9 mouse cellular contexts compared by ENCODE assay signal in the genomic region with DNA sequence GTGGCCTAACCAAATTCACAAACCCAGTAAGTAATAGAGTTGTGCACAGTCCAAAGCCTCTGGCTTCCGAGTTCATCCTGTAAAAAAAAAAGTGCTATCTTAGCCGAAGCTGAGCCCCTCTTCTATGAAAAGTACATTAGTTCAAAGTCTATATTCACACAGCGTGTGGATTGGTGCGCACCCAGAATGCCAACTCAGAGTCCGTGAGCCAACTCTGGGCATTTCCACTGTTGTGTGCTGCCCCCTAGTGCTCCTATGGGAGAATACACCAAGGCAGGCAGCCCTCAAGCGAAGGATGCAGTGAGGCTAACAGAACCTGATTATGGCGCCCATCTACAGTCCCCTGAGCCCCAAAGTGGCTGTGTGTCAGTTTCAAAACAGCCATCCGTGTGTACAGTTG. TPM values are rescaled to one million over a fixed set of nuclear protein-coding genes. Genes with fewer than 3 reads are reported as not detected.
DNase-seq lines count a peak whose midpoint lies in the region; ATAC-seq and TF ChIP-seq lines count a peak whose summit lies in the region.
"Had no signal": no experiment of that assay in that cellular context is flagged by ENCODE, and none has a peak within 500 bp of the region (broad histone marks: within the 10 kb centered on the region; RNA-seq: fewer than 3 reads in every experiment).

No protein-coding gene starts in this region.

- peaks cover under 1% of the 10 kb centered on the region; the same call in 1 of the 2 replicates for H3K4me1 ChIP-seq in kidney, adult 2 months (ENCODE audit: control insufficient read depth, insufficient read depth, low read length)
- H3K4me1 ChIP-seq in limb, embryonic 14.5 days (ENCODE audit: control insufficient read depth, insufficient read depth, low read length): no peaks in the 10 kb centered on the region
- no peaks in the 10 kb centered on the region for H3K4me1 ChIP-seq in neural tube, embryonic 11.5 days (ENCODE audit: control insufficient read depth, insufficient read depth, low read length)

- peaks cover 8% of the 10 kb centered on the region for H3K27me3 ChIP-seq in C2C12 (ENCODE audit: control insufficient read depth, insufficient read depth, insufficient read length)
- no peaks in the 10 kb centered on the region for H3K27me3 ChIP-seq in kidney, adult 2 months (replicated peaks; ENCODE audit: control insufficient read depth, insufficient read depth, low read length)
- peaks cover 4% of the 10 kb centered on the region; the same call in 1 of the 2 replicates for H3K27me3 ChIP-seq in limb, embryonic 14.5 days (ENCODE audit: control insufficient read depth, insufficient read depth, low read length)
- peaks cover 6% of the 10 kb centered on the region for H3K27me3 ChIP-seq in neural tube, embryonic 11.5 days (ENCODE audit: control insufficient read depth, insufficient read depth, low read length)

- TF ChIP-seq CTCF in C2C12 (IDR thresholded peaks at IDR 0.05; ENCODE audit: control insufficient read depth, insufficient read depth, insufficient read length): peak; percentile 79
- TF ChIP-seq CTCF in kidney, adult 2 months (conservative IDR thresholded peaks at IDR 0.05; ENCODE audit: insufficient read depth, insufficient read length, low read depth, low read length): peak; percentile 98; the same call in 1 of the 2 replicates

- 11% methylated on average over 8 of the region's 8 CpGs for WGBS in kidney, adult 2 months
- 9% methylated on average over 8 of the region's 8 CpGs for WGBS in limb, embryonic 14.5 days
- WGBS in neural tube, embryonic 11.5 days: 14% methylated on average over 8 of the region's 8 CpGs

- H3K4me2 ChIP-seq in limb, embryonic 14.5 days (replicated peaks; ENCODE audit: low read depth, low read length, severe bottlenecking): no peak overlapping the region
- no peak overlapping the region for H3K4me2 ChIP-seq in neural tube, embryonic 11.5 days (ENCODE audit: low read depth)

- TF ChIP-seq POLR2A in kidney, adult 2 months (IDR thresholded peaks at IDR 0.05; ENCODE audit: low read depth, low read length): no peak
- no peak for TF ChIP-seq POLR2A in limb, embryonic 14.5 days (IDR thresholded peaks at IDR 0.05; ENCODE audit: borderline replicate concordance, extremely low read depth, insufficient read depth, insufficient read length)

- H3K27ac ChIP-seq in kidney, adult 2 months (ENCODE audit: insufficient read depth, low read depth, low read length): peak overlapping the region; percentile 66; the same call in 1 of the 2 replicates
- no peak overlapping the region for H3K27ac ChIP-seq in limb, embryonic 14.5 days (replicated peaks; ENCODE audit: low read depth, low read length)
- H3K27ac ChIP-seq in neural tube, embryonic 11.5 days (ENCODE audit: low read depth, low read length): no peak overlapping the region

- no peaks in the 10 kb centered on the region for H3K9me3 ChIP-seq in limb, embryonic 14.5 days (ENCODE audit: control insufficient read depth, low read length)
- H3K9me3 ChIP-seq in neural tube, embryonic 11.5 days (ENCODE audit: control insufficient read depth, low read length): no peaks in the 10 kb centered on the region

- H3K79me2 ChIP-seq in C2C12 (ENCODE audit: control insufficient read depth, insufficient read depth): no peaks in the 10 kb centered on the region

- H3K36me3 ChIP-seq in C2C12 (ENCODE audit: control insufficient read depth, insufficient read depth): no peaks in the 10 kb centered on the region
- no peaks in the 10 kb centered on the region for H3K36me3 ChIP-seq in kidney, adult 2 months (ENCODE audit: control insufficient read depth, insufficient read depth, low read length)
- H3K36me3 ChIP-seq in limb, embryonic 14.5 days (ENCODE audit: control insufficient read depth, insufficient read depth, low read length): no peaks in the 10 kb centered on the region
- no peaks in the 10 kb centered on the region for H3K36me3 ChIP-seq in neural tube, embryonic 11.5 days (ENCODE audit: control insufficient read depth, insufficient read depth, low read length)

- no peaks in the 10 kb centered on the region for H3K79me3 ChIP-seq in C2C12 (ENCODE audit: low read depth)

- H3K4me3 ChIP-seq in C2C12 (ENCODE audit: insufficient read depth, poor library complexity, severe bottlenecking): no peak overlapping the region
- no peak overlapping the region for H3K4me3 ChIP-seq in kidney, adult 2 months (ENCODE audit: insufficient read depth, low read depth, low read length)
- H3K4me3 ChIP-seq in limb, embryonic 14.5 days (replicated peaks; ENCODE audit: low read length): no peak overlapping the region
- H3K4me3 ChIP-seq in neural tube, embryonic 11.5 days (ENCODE audit: low read depth, low read length): no peak overlapping the region

- DNase-seq in ZHBTc4 (ENCODE audit: low read depth, low spot score): peak; percentile 86
- DNase-seq in cerebellum, postnatal 36 days: peak; percentile 85 to 88
- peak; percentile 80 for DNase-seq in gastrocnemius, adult 18-20 months (ENCODE audit: low spot score)
- DNase-seq in kidney, adult 2 months: peak; percentile 91
- peak; percentile 43 for DNase-seq in limb, embryonic 14.5 days (ENCODE audit: low spot score)
- peak; percentile 70 for DNase-seq in neural tube, embryonic 11.5 days (ENCODE audit: low spot score)
- peak; percentile 79 for DNase-seq in testis, postnatal 10 days (ENCODE audit: low spot score)

- no peak overlapping the region for H3K9ac ChIP-seq in limb, embryonic 14.5 days (ENCODE audit: low read depth, low read length, severe bottlenecking)
- no peak overlapping the region for H3K9ac ChIP-seq in neural tube, embryonic 11.5 days (ENCODE audit: low read length)

- H3ac ChIP-seq in C2C12 (ENCODE audit: control insufficient read depth, insufficient read length, low read depth): no peak overlapping the region

- ATAC-seq in limb, embryonic 14.5 days (ENCODE audit: low FRiP score, low read depth): peak; percentile 55; the same call in 1 of the 2 replicates
- no peak for ATAC-seq in neural tube, embryonic 11.5 days (ENCODE audit: insufficient read depth, low FRiP score, low TSS enrichment)

TF ChIP-seq in C2C12, 6 proteins besides CTCF, POLR2A, EP300 and RAD21:
- TF ChIP-seq MYOD1 (IDR thresholded peaks at IDR 0.05; ENCODE audit: control insufficient read depth, insufficient read length, low read depth) (no peak), MAX (IDR thresholded peaks at IDR 0.05) (no peak), USF1 (IDR thresholded peaks at IDR 0.05; ENCODE audit: low read depth) (no peak), FOSL1 (IDR thresholded peaks at IDR 0.05; ENCODE audit: insufficient read depth, low read length, poor library complexity, severe bottlenecking) (no peak), MYOG (IDR thresholded peaks at IDR 0.05; ENCODE audit: control insufficient read depth, extremely low read depth, insufficient read length) (no peak)

RNA-seq across cellular contexts. Expression of gene Kdf1, which starts 5.8 kb away (rescaled TPM):
- 0.06 TPM for polyA plus RNA-seq in C2C12 (2012; fragmentation: generic; extraction: Trizol)
- not detected for total RNA-seq in gastrocnemius, adult 18-20 months (2021)
- polyA plus RNA-seq in kidney, adult 2 months (2012; rRNA removed): 39.7 and 42.3 TPM in 2 replicates
- 7.1 and 9.0 TPM in 2 replicates for polyA plus RNA-seq in limb, embryonic 14.5 days (2012; rRNA removed)
- polyA plus RNA-seq in limb, embryonic 14.5 days (2014; fragmentation: Nextera tagmentation; extraction: Ambion mirVana): 13.5 and 18.8 TPM in 2 replicates
- polyA plus RNA-seq in neural tube, embryonic 11.5 days (2014; fragmentation: Nextera tagmentation; extraction: Ambion mirVana): 1.4 and 2.1 TPM in 2 replicates

RNA-seq across cellular contexts. Expression of gene Trnp1, which starts 14.6 kb away (rescaled TPM):
- polyA plus RNA-seq in C2C12 (2012; fragmentation: generic; extraction: Trizol): 2.3 TPM
- 1 to 10 TPM; 1.1 to 1.3 TPM for total RNA-seq in gastrocnemius, adult 18-20 months (2021)
- polyA plus RNA-seq in kidney, adult 2 months (2012; rRNA removed): 0.43 and 0.97 TPM in 2 replicates
- 5.4 and 7.1 TPM in 2 replicates for polyA plus RNA-seq in limb, embryonic 14.5 days (2012; rRNA removed)
- polyA plus RNA-seq in limb, embryonic 14.5 days (2014; fragmentation: Nextera tagmentation; extraction: Ambion mirVana): 5.0 and 6.1 TPM in 2 replicates
- 2.0 and 2.7 TPM in 2 replicates for polyA plus RNA-seq in neural tube, embryonic 11.5 days (2014; fragmentation: Nextera tagmentation; extraction: Ambion mirVana)

RNA-seq across cellular contexts. Expression of gene Nudc, which starts 32.8 kb away (rescaled TPM):
- 267 TPM for polyA plus RNA-seq in C2C12 (2012; fragmentation: generic; extraction: Trizol)
- total RNA-seq in gastrocnemius, adult 18-20 months (2021): 10 to 100 TPM; 54.7 to 54.8 TPM
- polyA plus RNA-seq in kidney, adult 2 months (2012; rRNA removed): 42.7 and 61.4 TPM in 2 replicates
- polyA plus RNA-seq in limb, embryonic 14.5 days (2012; rRNA removed): 141 and 184 TPM in 2 replicates
- 180 and 197 TPM in 2 replicates for polyA plus RNA-seq in limb, embryonic 14.5 days (2014; fragmentation: Nextera tagmentation; extraction: Ambion mirVana)
- polyA plus RNA-seq in neural tube, embryonic 11.5 days (2014; fragmentation: Nextera tagmentation; extraction: Ambion mirVana): 301 and 305 TPM in 2 replicates

RNA-seq across cellular contexts. Expression of gene Tent5b, which starts 33.0 kb away (rescaled TPM):
- polyA plus RNA-seq in C2C12 (2012; fragmentation: generic; extraction: Trizol): 4.4 TPM
- 1 to 10 TPM; 1.1 to 2.2 TPM for total RNA-seq in gastrocnemius, adult 18-20 months (2021)
- polyA plus RNA-seq in kidney, adult 2 months (2012; rRNA removed): 2.9 and 3.1 TPM in 2 replicates
- 0.80 and 1.0 TPM in 2 replicates for polyA plus RNA-seq in limb, embryonic 14.5 days (2012; rRNA removed)
- polyA plus RNA-seq in limb, embryonic 14.5 days (2014; fragmentation: Nextera tagmentation; extraction: Ambion mirVana): 1.4 and 1.7 TPM in 2 replicates
- polyA plus RNA-seq in neural tube, embryonic 11.5 days (2014; fragmentation: Nextera tagmentation; extraction: Ambion mirVana): 0.20 and 0.38 TPM in 2 replicates

RNA-seq across cellular contexts. Expression of gene Nr0b2, which starts 40.2 kb away (rescaled TPM):
- polyA plus RNA-seq in C2C12 (2012; fragmentation: generic; extraction: Trizol): not detected
- not detected for total RNA-seq in gastrocnemius, adult 18-20 months (2021)
- 6.0 and 6.8 TPM in 2 replicates for polyA plus RNA-seq in kidney, adult 2 months (2012; rRNA removed)
- polyA plus RNA-seq in limb, embryonic 14.5 days (2012; rRNA removed): 0.05 TPM in 1 of 2 replicates, not detected in the other
- polyA plus RNA-seq in limb, embryonic 14.5 days (2014; fragmentation: Nextera tagmentation; extraction: Ambion mirVana): 0.17 TPM in 1 of 2 replicates, not detected in the other
- not detected in 2 replicates for polyA plus RNA-seq in neural tube, embryonic 11.5 days (2014; fragmentation: Nextera tagmentation; extraction: Ambion mirVana)
- polyA plus RNA-seq: gonadal fat pad, adult 2 months had no signal
